Mouse (Mus musculus) megakaryocyte, adult 5-6 weeks (primary cell): ENCODE measurements around the gene Chn1. TPM values are rescaled to one million over a fixed set of nuclear protein-coding genes. Genes with fewer than 3 reads are reported as not detected.

ENCODE experiments used
- ATAC-seq: 2 replicates; pipeline ENCODE4 v1.8.0; 2016; ENCODE audit warnings: mild to moderate bottlenecking, inconsistent platforms; ENCODE audit not compliant: poor library complexity, severe bottlenecking
- total RNA-seq, 2 experiments: library from RNA; stranded (forward) in 1 of 2; stranded (reverse) in 1 of 2; fragments of 153-499, 151-499 nt in 1 of 2; fragments of 221-1000, 200-1000 nt in 1 of 2; gene quantifications; 2 replicates each; pipeline versions ENCODE4 v1.2.3 to v1.2.4; 2015 to 2017

The Chn1 gene
- total RNA-seq, 2 experiments from 2014 or later: not detected

DNA sequence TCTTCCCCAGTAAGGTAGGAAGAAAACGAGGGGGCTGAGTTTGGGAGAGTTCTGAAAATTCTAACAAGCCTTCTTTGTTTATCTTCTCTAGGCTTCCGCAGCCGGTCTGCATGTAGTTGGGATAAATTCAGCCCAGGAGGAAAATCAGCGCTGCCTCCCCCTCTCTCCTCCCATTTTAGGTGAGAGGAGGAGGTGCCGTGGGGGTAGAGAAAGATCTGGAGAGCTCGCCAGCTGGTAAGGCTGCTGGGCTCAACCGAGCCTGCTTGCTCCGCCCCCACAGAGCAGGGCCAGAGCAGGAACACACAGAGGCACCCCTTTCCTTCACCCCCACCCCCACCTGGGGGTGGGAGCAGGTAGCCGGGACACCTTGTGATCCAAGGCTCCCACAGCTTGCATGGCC lies 178.4 kb downstream of the Chn1 start:
- no peak for ATAC-seq

DNA sequence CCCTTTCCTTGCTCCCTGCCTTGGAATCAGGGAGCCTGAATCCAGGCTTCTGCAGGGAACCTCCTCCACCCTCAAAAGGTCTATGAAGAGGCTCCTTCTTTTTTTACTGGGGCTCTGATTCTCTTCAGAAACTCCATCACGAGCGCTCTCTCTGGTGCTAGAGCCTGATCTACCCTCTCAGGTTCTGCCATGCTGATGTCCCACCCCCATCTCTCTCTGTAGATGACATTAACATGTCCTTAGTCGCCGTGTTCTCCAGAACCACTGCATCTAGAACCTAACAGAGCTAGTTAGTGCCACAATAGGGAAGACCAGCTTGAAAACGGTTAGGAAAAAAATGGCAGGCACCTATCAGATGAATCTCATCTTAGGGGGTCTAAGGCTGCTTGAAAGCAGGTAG lies 178.8 kb downstream of the Chn1 start:
- no peak for ATAC-seq

DNA sequence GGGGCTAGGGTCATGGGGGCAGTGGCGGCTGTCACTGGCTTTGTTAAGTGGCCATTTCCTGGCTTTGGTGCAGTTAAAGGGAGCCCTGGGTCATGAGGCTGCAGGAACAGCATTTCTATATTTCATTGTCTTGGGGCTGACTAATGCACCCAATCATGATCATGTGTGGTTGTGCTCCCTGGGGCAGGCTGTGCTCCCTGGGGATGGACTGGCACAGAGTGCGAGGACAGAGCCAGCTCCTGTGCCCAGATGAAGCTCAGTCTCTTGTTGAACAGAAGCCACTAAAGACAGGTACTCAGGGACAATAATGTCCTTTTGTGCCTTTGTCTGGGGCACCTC lies 182.1 kb downstream of the Chn1 start:
- no peak for ATAC-seq

DNA sequence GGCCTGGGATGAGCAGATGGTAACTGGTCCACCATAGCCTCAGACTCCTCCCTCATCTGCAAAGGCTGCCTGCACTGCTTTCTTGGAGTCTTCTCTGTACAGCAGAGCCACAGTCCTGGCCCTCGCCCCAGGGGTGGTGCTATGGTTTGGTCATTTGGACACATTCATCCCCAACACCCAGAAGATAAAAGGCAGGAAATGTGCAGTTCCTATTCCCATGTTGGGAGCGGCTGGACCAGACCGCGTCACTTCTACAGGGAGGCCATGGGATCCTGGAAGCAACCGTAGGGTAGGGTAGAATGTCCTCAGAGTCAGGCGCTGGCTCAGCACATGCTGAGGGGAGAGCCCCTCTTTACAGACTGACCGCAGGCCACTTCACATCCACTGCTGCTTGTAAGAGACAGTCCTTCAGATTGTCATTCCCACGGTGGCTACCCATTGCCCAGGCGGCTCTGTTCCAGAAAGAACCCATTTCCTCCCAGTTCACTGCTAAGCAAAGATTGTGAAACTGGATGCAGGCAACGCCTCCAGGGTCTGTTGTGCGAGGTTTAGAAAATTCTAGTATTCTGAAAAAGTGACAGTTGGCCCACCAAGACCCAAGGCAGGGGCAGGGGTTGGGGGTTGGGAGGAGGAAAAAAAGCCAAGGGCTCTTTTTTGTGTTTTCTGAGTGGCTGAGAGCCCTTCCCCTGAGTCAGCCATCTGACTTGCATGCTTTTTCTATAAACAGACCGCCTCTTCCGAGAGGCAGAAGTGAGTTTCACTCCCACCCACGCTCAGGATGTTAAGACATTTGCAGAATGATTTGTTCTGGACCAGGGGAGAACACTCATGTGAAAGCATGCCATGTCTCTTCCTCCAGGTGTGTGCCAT lies 182.7 kb downstream of the Chn1 start:
- ATAC-seq: peak; percentile 35

DNA sequence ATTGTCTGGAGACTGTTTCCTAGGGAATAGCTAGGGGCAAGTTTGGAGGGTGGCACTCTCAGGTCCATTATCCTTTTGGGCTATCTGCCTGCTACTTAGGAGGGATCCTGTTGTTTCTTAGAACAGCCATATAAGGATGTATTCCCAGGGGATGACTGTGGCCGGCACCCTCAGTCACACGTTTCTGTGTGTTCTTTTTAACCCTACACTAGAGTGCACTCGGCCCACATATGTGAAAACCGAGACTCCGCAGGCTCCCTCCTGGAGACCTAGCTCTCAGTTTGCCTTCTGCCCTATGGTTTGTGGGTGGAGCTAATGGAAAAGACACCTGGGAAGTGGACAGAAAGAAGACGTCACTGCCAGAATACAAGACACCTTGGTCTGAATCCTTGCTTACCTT lies 183.9 kb downstream of the Chn1 start:
- ATAC-seq: no peak

DNA sequence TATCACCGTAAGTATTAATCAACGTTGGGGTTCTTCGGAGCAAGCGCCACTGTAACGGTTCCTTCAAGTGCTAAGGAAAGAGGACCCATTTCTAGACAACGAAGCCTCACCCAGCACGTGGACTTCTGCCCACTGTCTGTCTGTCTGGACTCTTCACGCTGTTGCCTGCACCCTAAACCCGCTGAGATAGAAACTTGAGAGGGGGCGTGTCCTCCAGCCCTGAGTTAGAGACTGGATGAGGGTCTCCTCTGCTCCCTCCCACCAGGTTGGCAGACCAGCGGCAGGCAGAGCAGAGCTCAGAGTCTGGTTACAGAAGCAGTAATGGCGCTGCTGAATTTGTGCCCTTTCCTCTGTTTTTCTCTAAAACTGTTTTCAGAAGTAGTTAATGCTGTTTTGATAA lies 185.0 kb downstream of the Chn1 start:
- no peak for ATAC-seq

DNA sequence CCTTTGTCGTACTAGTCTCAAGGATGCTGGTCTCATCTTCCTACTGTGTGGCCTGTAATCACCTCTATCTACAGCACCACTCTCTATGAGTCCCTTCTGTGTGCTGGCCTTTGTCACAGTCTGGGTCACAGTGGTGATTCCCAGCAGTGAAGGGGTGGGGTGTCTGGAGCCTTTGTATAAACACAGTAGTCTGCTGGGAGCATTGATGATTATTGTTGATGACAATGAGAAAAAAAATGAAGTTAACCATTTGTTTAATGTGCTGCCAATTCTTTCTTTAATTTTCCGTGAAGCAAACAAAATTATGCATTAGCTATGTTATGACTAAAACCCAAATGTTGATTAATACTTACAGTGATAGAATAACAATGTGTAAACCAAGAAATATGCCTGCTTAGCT lies 186.2 kb downstream of the Chn1 start:
- no peak for ATAC-seq

DNA sequence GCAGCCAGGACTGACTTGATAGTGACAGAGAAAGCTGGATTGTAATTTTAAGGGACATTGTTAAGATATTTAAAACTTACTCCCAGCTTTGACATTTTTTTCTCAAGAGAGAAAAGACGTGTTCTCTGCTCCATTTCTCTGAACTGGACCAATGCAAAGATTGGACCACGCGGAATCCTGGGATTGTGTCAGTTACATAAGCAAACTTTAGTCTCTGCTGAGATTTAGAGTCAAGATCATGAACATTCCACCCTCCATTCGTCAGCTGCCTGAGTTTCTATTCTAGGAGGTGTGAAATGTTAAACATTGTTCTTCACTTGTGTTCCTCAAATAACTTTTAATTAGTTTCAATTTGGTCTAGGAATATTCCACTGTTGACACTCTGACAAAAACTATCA lies 188.0 kb downstream of the Chn1 start:
- ATAC-seq: no peak

DNA sequence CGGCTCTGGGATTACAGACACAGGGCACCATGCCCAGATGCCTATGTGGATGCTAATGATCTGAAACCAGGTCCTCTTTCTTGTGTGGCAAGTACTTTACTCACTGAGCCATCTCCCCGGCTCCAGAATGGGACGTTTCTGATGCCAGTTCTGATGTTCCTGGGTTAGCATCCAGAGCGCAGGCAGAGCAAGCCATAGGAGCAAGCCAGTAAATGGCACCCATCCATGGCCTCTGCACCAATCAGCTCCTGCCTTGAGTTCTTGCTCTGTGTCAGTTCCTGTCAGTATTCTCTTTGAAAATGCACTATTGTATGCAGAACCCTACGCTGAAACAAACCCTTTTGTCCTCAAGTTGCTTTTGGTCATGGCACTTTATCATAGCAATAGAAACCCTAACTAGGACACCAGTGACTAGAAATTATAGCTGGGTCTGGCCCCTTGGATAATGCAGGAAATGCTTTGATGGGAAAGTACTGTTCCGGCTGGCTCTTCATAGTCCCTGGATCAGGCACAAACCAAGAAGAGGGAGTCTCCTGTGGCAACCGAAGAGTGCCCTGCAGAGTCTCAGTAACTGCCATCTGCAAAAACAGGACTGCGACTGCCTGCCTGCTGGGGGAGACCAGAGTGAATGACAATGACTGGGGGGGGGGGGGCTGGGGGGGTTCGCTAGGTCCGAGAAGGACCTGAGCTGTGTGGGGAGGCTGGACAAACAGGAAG lies 188.6 kb downstream of the Chn1 start:
- ATAC-seq: no peak

DNA sequence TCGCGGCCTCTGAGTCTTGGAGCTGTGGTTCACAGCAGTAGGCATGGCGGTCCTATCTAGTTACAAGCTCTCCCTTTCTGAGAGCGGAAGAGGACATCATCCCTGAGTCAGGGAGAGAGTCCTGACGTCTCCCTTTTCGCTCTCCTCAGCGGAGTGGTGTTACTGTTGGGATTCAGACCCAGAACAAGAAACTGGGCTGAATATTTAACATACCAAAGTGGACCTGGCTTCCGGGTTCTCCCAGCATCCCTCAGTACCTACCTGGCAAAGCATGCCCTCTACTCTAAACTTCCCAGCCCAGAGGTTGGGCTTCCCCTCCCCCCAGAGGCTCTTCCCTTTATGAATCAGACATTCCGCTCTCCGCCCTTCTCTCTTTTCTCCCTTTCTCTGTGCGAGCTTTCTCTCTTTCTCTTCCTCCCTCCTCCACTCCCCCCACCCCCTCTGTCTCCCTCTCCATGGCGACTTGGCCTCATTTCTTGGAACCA lies 189.8 kb downstream of the Chn1 start:
- no peak for ATAC-seq

DNA sequence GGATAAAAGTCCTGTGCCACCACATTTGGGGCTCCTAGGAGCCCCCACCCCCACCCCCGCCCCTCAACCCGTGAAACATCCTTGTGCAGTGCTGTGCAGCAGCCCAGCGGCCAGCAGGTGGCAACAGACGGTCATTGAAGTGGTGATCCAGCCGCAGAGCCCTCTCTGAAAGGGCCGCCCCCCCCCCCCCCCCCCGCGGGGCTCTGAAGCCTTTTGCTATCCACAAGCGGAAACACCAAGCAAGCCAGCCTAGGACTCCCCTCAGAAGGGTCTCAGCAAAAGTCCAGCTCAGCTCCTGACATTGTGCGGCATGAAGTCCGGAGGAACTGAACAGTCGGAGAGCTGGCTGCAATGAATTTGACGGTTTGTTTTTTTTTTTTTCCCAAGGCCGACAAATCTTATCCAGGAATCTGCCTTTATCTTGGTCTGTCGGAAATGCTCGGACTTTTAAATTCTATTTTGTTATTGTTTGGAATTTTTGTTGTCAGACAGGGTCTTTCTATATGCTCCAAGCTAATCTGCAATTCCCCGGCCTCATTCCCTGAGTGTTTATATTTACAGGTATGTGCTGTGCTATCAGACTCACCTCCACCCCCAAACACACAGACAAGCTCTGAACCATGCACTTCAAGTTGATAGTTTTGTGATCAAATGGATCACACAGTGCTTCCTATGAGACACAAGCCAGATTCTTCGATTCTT lies 190.3 kb downstream of the Chn1 start:
- peak; percentile 95 for ATAC-seq

DNA sequence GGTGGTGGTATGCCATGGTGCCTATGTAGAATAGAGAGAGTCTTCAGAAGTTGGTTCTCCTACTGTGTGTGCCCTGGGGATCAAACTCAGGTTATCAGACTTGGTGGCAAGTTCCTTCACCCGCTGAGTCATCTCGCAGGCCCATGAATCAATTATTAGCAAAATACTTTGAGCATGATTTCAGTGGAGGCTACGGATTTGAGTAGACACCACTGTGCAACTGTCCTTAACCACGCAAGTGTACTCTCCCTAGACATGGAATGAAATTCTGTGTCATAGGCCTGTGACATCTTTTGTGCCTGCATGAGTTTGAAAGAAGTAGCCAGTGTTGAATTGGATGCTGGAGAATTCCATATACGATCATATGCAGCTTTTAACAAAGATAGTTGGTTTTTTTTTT lies 194.4 kb downstream of the Chn1 start:
- ATAC-seq: no peak

DNA sequence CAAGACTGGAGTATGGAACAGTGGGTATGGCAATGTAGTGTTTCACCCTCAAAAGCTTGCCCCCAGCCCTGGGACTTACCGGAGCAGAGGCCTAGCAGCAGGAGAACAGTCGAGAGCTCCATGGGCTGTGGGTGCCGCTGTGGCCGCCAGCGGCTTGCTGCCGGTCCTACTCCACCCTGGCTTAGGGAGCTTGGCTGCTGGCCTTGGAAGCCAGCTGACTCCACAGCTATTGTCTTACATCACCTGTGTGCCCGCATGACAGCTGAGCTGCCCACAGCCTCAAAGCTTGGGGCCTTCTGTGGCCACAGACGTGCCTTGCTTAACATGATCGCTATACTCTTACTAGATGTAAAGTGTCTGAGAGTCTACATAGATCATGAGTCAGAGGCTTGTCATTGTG lies 195.0 kb downstream of the Chn1 start, which contains the start of gene Chrna1:
TSS of gene Chrna1 (minus strand) at position 173 of the 400 bp plus-strand sequence.
- ATAC-seq: no peak

DNA sequence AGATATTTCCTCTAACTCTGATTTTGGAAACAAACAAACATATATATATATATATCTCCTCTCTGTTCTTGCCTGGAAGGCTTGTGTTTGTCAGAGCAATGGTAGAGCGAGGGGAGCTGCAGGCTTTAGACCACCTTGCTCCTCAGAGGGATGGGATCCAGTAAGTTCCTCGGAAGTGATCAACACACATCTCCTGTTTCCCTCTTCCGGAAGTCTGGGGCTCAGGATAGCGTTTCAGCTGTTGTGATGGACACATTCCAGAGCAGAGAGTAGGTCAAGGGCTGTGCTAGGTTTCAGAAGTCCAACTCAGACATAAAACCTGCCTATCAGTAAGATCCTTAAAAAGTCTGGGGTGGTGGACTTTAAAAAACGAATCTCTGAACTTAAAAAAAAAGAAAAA lies 196.0 kb downstream of the Chn1 start:
- ATAC-seq: no peak

DNA sequence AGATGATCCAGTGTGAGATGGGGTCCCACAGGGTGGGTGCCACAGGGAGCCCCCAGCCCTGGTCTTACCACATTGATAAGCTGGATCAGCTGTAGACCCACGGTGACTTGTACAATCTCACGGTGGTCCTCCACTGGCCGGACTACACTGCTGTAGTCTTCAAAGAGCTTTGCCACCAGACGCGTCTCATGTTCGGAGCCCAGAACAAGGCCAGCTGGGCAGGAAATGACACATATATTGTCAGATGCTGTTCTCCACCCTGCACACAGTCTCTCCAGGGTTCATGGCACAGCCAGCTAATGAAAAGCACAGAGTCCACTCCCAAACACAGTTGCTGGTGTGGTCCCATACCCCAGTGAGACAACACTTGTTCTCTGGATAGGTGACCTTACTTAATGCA lies 200.7 kb downstream of the Chn1 start:
- ATAC-seq: no peak

DNA sequence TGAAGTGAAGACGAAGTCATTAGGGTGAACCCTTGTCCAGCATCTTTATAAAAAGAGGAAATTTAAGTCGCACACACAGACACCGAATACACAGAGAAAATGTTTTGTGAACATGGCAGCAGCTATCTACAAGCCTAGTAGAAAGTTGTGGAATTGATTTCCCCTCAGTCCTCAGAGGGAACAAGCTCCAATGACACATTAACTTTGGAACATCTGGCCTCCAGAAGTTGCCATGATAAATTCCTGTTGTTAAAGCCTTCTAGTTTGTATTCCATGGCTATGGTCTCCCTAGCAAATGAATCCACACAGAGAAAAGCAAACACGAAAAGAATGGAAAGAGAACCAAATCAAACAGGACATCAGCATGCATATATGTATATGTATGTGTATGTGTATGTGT lies 201.6 kb downstream of the Chn1 start:
- no peak for ATAC-seq

DNA sequence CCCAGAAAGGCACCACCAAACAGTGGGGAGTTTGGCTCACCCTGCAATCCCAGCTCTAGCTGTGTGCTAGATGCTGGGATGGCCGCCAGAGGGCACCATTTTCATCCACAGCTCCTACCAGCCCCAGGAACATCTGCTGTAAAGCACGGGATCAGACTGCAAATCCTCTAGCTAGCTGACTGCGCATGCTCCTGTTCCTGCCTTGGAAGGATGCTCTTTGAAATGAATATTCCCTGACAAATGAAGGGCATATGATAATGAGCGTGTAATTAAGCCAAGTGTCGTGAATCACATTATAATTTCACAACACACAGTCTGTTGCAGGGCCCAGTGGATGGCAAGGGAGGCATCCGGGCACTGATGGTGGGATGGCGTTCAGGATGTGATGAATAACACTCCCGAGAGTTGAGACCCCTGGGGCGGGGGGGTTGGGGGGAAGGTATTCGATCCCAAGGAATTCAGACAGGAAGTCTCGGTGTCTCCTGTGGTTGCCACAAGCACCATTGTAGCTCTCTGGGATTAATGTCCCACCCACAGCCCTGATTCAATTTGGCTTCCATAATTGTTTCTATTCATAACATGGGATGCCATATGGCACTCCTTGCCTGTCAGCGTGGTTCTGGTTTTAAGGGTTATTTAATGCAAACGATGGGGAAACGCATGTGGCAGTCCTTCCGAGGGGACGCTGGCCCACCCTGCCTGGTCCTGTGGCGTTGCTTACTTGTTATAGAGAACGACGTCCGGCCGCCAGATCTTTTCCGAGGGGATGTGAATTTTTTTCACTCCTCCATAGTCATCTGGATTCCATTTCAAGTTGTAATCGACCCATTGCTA lies 202.4 kb downstream of the Chn1 start:
- peak; percentile 81 for ATAC-seq

DNA sequence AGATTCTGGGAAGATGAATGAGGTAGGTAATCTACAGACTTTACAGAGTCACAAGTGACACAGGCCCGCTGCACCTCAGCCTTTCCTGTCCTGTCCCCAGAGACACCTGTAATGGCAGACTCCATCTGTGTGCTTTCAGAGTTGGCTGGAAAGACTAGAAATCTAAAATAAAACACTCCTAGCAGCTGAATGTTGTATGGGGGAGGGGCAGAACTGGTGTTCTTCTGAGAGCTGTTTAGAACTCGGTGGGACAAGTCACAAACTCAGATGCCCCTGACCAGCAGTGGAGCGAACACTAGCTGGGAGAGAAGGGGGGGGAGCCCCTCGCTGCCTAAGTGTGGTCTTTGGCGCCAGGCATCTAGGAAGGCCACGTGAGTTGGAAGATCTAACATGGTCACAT lies 203.2 kb downstream of the Chn1 start:
- ATAC-seq: no peak

DNA sequence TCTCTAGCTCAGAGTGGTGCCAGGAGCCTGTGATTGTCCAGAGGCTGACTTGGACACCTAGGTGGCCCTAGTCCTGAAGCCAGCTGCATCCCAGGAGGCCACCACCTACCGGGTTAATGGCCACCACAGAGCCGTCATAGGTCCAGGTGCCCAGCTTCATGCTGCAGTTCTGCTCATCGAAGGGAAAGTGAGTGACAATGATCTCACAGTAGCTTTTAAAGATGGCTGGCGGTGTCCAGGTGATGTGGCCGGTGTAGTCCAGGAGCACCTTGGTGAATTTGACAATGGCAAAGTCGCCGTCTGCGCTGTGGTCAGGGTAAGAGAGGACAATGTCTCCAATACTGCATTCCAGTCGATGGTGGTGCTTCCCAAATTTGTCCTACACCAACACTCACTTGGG lies 203.8 kb downstream of the Chn1 start:
- ATAC-seq: no peak

DNA sequence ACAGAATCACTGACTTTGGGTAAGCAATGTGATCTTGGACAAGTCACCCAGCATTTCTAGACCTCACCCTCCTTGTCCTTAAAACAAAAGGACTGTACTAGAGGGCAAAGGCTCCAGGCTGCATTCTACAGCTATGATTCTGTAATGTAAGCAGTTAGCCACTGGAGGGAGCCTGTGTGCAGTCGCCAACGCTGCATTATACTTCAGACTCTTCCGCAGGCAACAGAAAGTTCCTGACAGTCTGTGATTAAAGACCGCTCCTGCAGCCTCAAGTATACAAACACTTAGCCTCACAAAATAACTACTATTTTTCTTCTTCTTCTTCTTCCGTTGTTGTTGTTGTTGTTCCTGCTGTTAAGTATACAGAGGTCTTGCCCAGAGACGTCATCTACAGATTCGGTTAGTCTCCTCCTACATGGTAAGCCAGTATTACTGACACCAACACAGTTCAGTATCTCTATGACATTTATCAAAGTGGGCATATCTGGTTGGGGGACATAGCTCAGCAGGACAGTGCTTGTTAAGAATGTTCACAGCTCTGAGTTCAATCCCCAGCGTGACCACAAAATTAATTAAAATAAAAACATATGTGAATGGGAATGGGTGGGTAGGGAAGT lies 208.0 kb downstream of the Chn1 start:
- ATAC-seq: peak; percentile 97
